Mouse (Mus musculus): ENCODE measurements at regions not wholly inside any gene's neighbourhood (a gene's known extent, or its start where the extent isn't known, plus 50 kb on each side); places are given as distances from the start of the nearest gene placed in this dataset.

DNA sequence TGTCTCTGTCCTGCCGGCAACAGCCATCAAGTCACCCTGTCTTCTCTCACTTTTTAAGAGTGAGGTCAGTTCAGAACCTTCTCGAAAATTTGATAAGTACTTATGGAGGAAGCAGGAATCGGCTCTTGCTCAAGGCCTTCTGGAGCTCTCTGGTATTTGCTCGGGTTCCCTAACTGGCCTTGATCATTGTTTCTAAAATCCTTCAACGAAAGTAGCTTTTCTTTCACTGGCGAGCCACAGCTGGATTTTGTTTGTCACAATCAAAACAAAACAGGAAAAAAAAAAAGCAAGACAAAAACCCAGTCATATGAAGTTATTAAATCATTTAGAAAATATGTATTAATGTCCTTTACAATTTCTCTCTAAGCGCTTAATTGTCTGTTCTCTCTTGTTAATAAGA, 156.6 kb upstream of the Tex13c2 start:
- DNase-seq (ENCODE audit: low read depth, low spot score), result no peak

- DNase-seq (ENCODE audit: low read depth, low spot score), result no peak
Measured at GRCm38 (mm10) chrX:42333631-42334030, 155.9 kb upstream of the Tex13c2 start.

- peak; percentile 4 for DNase-seq (ENCODE audit: low read depth, low spot score)
Measured at GRCm38 (mm10) chrX:42334794-42335193, 154.7 kb upstream of the Tex13c2 start.

DNA sequence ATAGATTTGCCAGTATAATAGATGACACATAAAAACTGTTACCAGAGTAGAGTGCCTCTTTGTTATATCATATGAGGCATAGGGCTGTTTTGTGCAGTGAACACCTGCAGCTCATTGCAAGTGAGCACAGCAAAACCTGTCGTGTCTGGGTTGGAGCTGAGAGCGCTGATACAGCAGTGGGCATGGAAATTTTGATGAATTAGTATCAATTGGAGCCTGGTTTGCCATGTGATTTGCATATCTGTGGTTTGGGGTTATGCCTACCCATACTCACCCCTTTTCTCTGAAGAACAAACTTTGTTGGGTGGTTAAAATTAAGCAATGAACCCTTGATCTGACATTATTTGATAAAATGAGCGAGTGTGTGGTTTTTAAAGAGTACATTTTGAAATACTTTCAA, 152.7 kb upstream of the Tex13c2 start:
- no peak for DNase-seq (ENCODE audit: low read depth, low spot score)

- DNase-seq (ENCODE audit: low read depth, low spot score), result no peak
Measured at GRCm38 (mm10) chrX:42342362-42342761, 147.1 kb upstream of the Tex13c2 start.

DNA sequence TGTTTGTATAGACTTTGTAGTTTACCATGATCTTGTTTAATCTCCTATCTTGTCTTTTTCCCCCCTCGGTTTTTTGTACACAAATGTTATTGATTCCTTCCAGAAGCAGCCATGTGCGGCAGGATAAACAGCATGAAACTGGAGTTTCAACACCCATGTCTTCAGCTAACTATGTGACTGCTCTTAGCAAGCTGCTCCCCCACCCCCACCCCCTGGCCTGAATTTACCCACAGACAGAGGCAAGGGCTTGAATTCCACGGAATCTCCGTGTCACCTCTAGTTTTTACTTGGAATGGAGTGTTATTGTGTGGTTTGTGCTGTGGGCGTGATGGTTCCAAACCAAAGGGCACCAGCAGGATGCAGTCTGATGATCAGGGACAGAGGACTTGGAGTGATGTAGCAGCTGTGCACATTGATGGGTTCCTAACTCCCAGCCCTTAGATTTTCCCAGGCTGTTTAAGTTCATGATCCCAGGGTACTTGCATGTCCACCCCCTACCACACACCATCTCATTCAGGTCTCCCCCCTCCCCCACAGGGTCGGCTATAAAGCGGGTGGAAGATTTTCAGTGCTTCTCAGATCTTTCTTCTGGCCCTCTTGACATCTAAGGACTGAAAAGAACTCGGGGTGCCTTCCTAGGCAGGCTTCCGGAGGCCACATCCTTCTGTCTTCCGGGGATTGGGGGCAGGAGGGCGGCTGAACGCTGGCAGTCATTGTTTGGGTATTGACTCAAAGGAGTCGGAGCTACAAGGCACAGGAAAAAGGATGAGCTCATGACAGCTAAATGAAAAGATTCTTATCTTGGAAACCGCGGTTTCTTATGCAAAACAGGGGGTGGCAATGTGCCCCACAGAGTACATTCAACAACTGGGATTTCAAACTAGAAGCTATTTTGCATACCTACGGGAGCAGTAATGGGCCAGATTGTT, 146.3 kb upstream of the Tex13c2 start:
- peak; percentile 31 for DNase-seq (ENCODE audit: low read depth, low spot score)

GRCm38 (mm10) chrX:42352610-42353254, 136.8 kb upstream of the Tex13c2 start:
- no peak for DNase-seq (ENCODE audit: low read depth, low spot score)

GRCm38 (mm10) chrX:42359381-42360172, 129.9 kb upstream of the Tex13c2 start:
- no peak for DNase-seq (ENCODE audit: low read depth, low spot score)

- peak; percentile 50 for DNase-seq (ENCODE audit: low read depth, low spot score)
Measured at GRCm38 (mm10) chrX:42360173-42360931, 129.1 kb upstream of the Tex13c2 start.

DNA sequence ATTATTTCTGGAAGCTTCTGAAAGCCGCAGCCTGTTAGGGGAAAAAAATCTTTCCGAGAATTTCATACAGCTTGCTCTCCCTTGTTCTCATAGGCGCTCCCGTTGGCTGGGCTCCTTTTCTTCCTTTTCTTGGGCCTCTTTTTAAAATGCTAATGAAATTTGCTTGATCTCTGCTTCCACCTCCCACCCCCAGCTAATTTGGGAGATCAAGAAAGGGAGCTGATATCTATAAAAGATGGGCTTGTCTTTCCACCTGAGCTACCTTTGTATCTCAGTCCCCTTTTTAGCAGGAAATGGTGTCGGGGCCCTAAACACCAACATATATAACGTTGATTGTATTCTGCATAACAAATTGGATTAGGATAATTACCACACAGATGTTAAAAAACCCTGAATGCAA, 128.5 kb upstream of the Tex13c2 start:
- DNase-seq (ENCODE audit: low read depth, low spot score), result no peak

GRCm38 (mm10) chrX:42361400-42362028, 128.0 kb upstream of the Tex13c2 start:
- no peak for DNase-seq (ENCODE audit: low read depth, low spot score)

GRCm38 (mm10) chrX:42364137-42364536, 125.4 kb upstream of the Tex13c2 start:
- DNase-seq (ENCODE audit: low read depth, low spot score), result no peak

- no peak for DNase-seq (ENCODE audit: low read depth, low spot score)
Measured at GRCm38 (mm10) chrX:42373794-42374398, 115.6 kb upstream of the Tex13c2 start.

DNA sequence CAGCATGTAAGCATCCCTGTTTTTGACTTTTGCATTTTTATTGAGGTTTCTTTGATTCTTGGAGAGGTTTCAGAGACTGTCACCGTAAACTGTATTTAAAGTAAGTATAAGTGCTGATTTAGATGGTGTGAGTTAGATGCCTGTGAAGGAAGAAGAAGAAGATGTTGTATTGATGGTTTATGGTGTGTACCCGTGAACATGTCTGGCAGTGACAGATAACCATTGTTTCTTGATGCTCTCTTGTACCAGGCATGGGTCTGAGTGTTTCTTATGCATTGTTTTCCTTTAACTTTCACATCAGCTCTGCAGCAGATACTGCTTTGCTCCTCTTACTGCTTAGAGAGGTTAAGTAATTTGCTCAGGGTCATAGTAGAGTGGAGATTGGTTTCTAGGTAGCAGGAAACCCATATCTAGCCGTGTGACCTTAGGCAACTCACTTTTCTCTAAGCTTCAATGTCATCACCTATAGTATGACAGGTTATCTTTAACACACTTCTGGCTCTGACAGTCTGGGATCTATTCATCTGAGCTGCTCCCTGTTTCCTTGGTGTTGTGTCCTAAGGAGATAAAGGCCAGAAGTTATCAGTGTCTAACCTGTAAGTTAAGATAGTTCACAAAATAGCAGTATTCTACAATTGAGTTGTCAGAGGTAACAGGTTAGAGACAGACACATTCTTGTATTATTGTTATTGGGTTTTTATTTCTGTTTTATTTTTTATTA, 95.5 kb upstream of the Tex13c2 start:
- DNase-seq (ENCODE audit: low read depth, low spot score), result no peak

DNA sequence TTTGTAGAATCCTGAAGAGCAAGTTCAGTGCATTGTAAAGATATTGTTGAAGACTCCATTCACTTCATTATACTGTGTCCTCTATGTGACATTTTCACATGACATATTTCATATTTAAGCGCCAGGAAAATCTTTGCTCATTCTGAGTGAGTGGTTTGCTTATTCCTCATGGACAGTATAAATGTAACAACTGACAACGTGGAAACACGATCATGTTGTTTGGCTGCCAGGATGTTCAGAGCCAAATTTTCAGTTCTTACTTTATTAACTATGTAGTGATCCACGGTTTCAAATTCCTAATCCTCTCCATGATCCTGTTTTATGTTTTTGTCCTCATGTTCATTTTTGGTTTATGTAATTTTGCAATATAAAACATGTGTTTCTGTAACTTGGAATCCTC, 93.0 kb upstream of the Tex13c2 start:
- DNase-seq (ENCODE audit: low read depth, low spot score), result no peak

DNA sequence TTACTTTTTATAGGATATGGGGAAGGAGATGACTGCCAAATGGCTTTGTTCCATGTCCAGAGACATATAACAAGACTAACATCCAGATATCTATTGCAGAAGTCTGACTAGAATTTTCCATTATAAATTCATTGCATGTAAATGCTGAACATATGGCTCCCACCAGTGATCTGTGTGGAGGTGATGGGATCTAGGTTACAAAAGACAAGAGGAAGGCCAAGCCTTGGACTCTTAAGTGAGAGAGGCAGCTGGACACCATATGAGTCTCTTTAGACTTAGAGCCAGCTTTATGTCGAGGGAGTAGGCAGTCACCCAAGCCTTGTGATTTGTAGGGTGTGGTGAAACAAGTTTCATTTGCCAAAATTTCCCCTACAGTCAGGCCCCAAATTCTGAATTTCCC, 90.7 kb upstream of the Tex13c2 start:
- DNase-seq (ENCODE audit: low read depth, low spot score), result no peak

DNA sequence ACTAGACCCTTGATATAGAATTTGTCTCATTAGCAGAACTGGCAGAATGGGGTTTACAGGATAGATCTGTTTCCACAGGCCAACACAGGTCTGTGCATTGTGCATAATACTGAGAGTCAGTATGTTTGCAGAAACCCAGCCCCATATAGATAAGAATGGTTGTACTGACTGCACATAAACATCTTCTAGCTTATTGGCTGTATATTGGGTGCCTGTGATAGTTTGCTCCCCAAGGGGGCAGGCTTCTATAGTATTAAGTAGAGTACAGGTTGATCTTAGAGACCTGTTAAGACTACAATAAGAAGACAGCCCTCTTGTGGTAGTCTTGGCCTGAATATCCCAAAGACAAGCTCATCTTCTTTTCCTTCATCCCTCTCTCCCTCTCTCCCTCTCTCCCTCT, 90.1 kb upstream of the Tex13c2 start:
- DNase-seq (ENCODE audit: low read depth, low spot score), result peak; percentile 38

DNA sequence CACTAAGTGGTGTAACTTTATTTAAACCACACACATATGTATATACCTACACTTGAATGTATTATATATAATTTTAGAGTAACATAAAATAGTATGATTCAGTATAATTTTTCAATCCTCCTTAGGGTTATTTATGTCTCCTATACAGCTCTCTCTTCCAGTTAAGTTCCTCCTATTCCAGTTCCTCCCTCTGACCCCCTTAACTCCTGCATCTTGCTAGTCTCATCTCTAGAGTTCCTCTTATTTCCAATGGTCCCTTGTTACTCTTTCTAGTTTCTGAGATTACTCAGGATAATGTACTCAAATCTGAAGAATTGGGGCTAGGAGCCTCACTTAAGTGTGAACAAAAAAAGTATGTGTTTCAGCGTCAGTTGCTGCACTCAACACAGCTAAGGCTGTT, 88.4 kb upstream of the Tex13c2 start:
- no peak for DNase-seq (ENCODE audit: low read depth, low spot score)

- DNase-seq (ENCODE audit: low read depth, low spot score), result no peak
Measured at GRCm38 (mm10) chrX:42401564-42402334, 87.7 kb upstream of the Tex13c2 start.
